Mouse (Mus musculus) MEL (cell line): ENCODE results near the gene Rab11fip4. TPM values are rescaled to one million over a fixed set of nuclear protein-coding genes. Genes with fewer than 3 reads are reported as not detected.

Source experiments
- DNase-seq: peaks from one replicate; pipeline ENCODE4 v3.0.0; 2011; ENCODE audit warnings: low read depth, low spot score
- H3K27ac ChIP-seq: 2 replicates; pipeline ENCODE4 v1.5.1; 2012; ENCODE audit warnings: low read depth, mild to moderate bottlenecking, control low read depth, low read length, moderate library complexity; ENCODE audit not compliant: control insufficient read depth
- H3K27me3 ChIP-seq, 2 experiments: fragments of 150-350 bp in 1 of 2; sonication (generic) in 1 of 2; 2 replicates each; pipeline ENCODE4 v1.6.1; 2012; ENCODE audit warnings: low read length in 2 of 2, mild to moderate bottlenecking in 2 of 2, improper control_type of control experiment in 1 of 2, moderate library complexity in 1 of 2; ENCODE audit not compliant: insufficient read depth in 2 of 2, control insufficient read depth in 1 of 2
- H3K36me3 ChIP-seq, 2 experiments: 2 replicates each; pipeline ENCODE4 v1.6.1; 2012 to 2014; ENCODE audit warnings: low read length in 2 of 2, improper control_type of control experiment in 1 of 2, inconsistent platforms in 1 of 2, mild to moderate bottlenecking in 1 of 2; ENCODE audit not compliant: insufficient read depth in 2 of 2, control insufficient read depth in 1 of 2
- H3K4me1 ChIP-seq, 2 experiments: fragments of 150-350 bp in 1 of 2; sonication (generic) in 1 of 2; 2 replicates each; pipeline ENCODE4 v1.6.1; 2012; ENCODE audit warnings: low read length in 2 of 2, improper control_type of control experiment in 1 of 2, mild to moderate bottlenecking in 1 of 2; ENCODE audit not compliant: insufficient read depth in 2 of 2, control insufficient read depth in 1 of 2
- H3K4me3 ChIP-seq, 2 experiments: fragments of 150-350 bp in 1 of 2; sonication (generic) in 1 of 2; 2 replicates each; pipeline ENCODE4 v1.5.1; 2012; ENCODE audit warnings: low read depth in 2 of 2, low read length in 2 of 2, mild to moderate bottlenecking in 2 of 2, moderate library complexity in 2 of 2, control low read depth in 1 of 2, improper control_type of control experiment in 1 of 2; ENCODE audit not compliant: control insufficient read depth in 1 of 2, insufficient read depth in 1 of 2
- H3K79me2 ChIP-seq: 2 replicates; pipeline ENCODE4 v1.6.1; 2012; ENCODE audit warnings: mild to moderate bottlenecking, low read length, moderate library complexity; ENCODE audit not compliant: control insufficient read depth, poor library complexity, insufficient read depth
- H3K9ac ChIP-seq: 2 replicates; pipeline ENCODE4 v1.6.1; 2012; ENCODE audit warnings: low read depth, mild to moderate bottlenecking, control low read depth, low read length, moderate library complexity; ENCODE audit not compliant: control insufficient read depth, poor library complexity, severe bottlenecking
- H3K9me3 ChIP-seq: fragments of 150-350 bp; sonication (generic); replicated peaks from 2 replicates; pipeline ENCODE4 v1.6.1; 2012; ENCODE audit warnings: mild to moderate bottlenecking, low read length, improper control_type of control experiment, moderate library complexity; ENCODE audit not compliant: insufficient read depth
- CHD1 ChIP-seq: IDR thresholded peaks from 2 replicates; pipeline ENCODE4 v1.6.1; 2012; ENCODE audit warnings: low read depth, mild to moderate bottlenecking, inconsistent platforms, low read length, improper control_type of control experiment
- CHD2 ChIP-seq: IDR thresholded peaks from 2 replicates; pipeline ENCODE4 v1.6.1; 2011; ENCODE audit warnings: low read length, improper control_type of control experiment
- CTCF ChIP-seq, 3 experiments: IDR thresholded peaks in 2 of 3; conservative IDR thresholded peaks in 1 of 3; 2 replicates each; pipeline ENCODE4 v1.5.1; 2011 to 2012; ENCODE audit warnings: low read length in 3 of 3, low read depth in 2 of 3, mild to moderate bottlenecking in 2 of 3, improper control_type of control experiment in 1 of 3, inconsistent platforms in 1 of 3, mixed read lengths in 1 of 3, moderate library complexity in 1 of 3; ENCODE audit not compliant: control insufficient read depth in 1 of 3, insufficient read depth in 1 of 3, poor library complexity in 1 of 3, severe bottlenecking in 1 of 3
- E2F4 ChIP-seq: IDR thresholded peaks from 2 replicates; pipeline ENCODE4 v1.6.1; 2011; ENCODE audit warnings: low read depth, low read length, improper control_type of control experiment, borderline replicate concordance
- ELF1 ChIP-seq: IDR thresholded peaks from 2 replicates; pipeline ENCODE4 v1.6.1; 2014; ENCODE audit warnings: low read depth, mild to moderate bottlenecking, inconsistent platforms, low read length, improper control_type of control experiment, moderate library complexity
- GABPA ChIP-seq: IDR thresholded peaks from 2 replicates; pipeline ENCODE4 v1.6.1; 2012; ENCODE audit warnings: low read depth, mild to moderate bottlenecking, inconsistent platforms, low read length, improper control_type of control experiment, moderate library complexity
- GATA1 ChIP-seq: IDR thresholded peaks from 2 replicates; pipeline ENCODE4 v1.6.1; 2011; ENCODE audit warnings: low read depth, low read length, improper control_type of control experiment
- JUND ChIP-seq: IDR thresholded peaks from 2 replicates; pipeline ENCODE4 v1.6.1; 2011; ENCODE audit warnings: low read depth, mild to moderate bottlenecking, improper control_type of control experiment, low read length
- MAX ChIP-seq: IDR thresholded peaks from 2 replicates; pipeline ENCODE4 v1.6.1; 2011; ENCODE audit warnings: low read length, improper control_type of control experiment
- MAZ ChIP-seq: IDR thresholded peaks from 2 replicates; pipeline ENCODE4 v1.6.1; 2012; ENCODE audit warnings: low read depth, mild to moderate bottlenecking, inconsistent platforms, low read length, improper control_type of control experiment
- MEF2A ChIP-seq: IDR thresholded peaks from 2 replicates; pipeline ENCODE4 v1.6.1; 2014; ENCODE audit warnings: low read depth, mild to moderate bottlenecking, inconsistent platforms, low read length, improper control_type of control experiment; ENCODE audit not compliant: poor library complexity, insufficient replicate concordance, severe bottlenecking; ENCODE audit errors: extremely low read depth
- MXI1 ChIP-seq: IDR thresholded peaks from 2 replicates; pipeline ENCODE4 v1.6.1; 2011; ENCODE audit warnings: mild to moderate bottlenecking, low read depth, low read length, improper control_type of control experiment
- MYC ChIP-seq: IDR thresholded peaks from 2 replicates; pipeline ENCODE4 v1.6.1; 2011; ENCODE audit warnings: low read depth, mild to moderate bottlenecking, low read length, improper control_type of control experiment, moderate library complexity
- NRF1 ChIP-seq: IDR thresholded peaks from 2 replicates; pipeline ENCODE4 v1.6.1; 2014; ENCODE audit warnings: low read depth, mild to moderate bottlenecking, inconsistent platforms, low read length, improper control_type of control experiment, moderate library complexity; ENCODE audit not compliant: poor library complexity, insufficient read depth, severe bottlenecking
- RAD21 ChIP-seq: IDR thresholded peaks from 2 replicates; pipeline ENCODE4 v1.6.1; 2011; ENCODE audit warnings: mild to moderate bottlenecking, low read depth, low read length, improper control_type of control experiment
- SIN3A ChIP-seq: IDR thresholded peaks from 2 replicates; pipeline ENCODE4 v1.6.1; 2012; ENCODE audit warnings: low read length, improper control_type of control experiment, inconsistent platforms
- SMC3 ChIP-seq: IDR thresholded peaks from 2 replicates; pipeline ENCODE4 v1.6.1; 2011; ENCODE audit warnings: low read depth, low read length, improper control_type of control experiment
- TAL1 ChIP-seq: IDR thresholded peaks from 2 replicates; pipeline ENCODE4 v1.6.1; 2012; ENCODE audit warnings: mild to moderate bottlenecking, inconsistent platforms, low read length, moderate library complexity, mixed read lengths
- ZC3H11A ChIP-seq: IDR thresholded peaks from 2 replicates; pipeline ENCODE4 v1.6.1; 2012; ENCODE audit warnings: low read depth, mild to moderate bottlenecking, inconsistent platforms, low read length, improper control_type of control experiment
- polyA plus RNA-seq, 2 experiments: library from polyadenylated mRNA; stranded (reverse) in 1 of 2; unstranded in 1 of 2; fragments of >175 nt in 1 of 2; fragments of >200 nt in 1 of 2; gene quantifications; 2 replicates each; pipeline versions ENCODE4 v1.2.1 to v1.2.4; 2012; ENCODE audit warnings: low replicate concordance in 2 of 2, low read depth in 1 of 2; ENCODE audit not compliant: insufficient read length in 2 of 2, insufficient read depth in 1 of 2, missing spikeins in 1 of 2
- total RNA-seq: library from RNA; depleted of rRNA; stranded (reverse); fragments of 300-350 nt; gene quantifications from 2 replicates; pipeline ENCODE4 v1.2.3, GENCODE M21; 2012

Rab11fip4 gene
- total and polyA plus RNA-seq, 3 experiments: under 0.01 to 0.03 TPM; not detected in 1

- Histone ChIP-seq H3K79me2 (no peaks in the 10 kb centered on the region), H3K4me3 (no peak overlapping the region), H3K9ac (no peak overlapping the region), H3K27ac (no peak overlapping the region), H3K4me1 (no peaks in the 10 kb centered on the region), H3K27me3 (peaks cover 0 to 2% of the 10 kb centered on the region in 2 experiments; a peak in 2 of 4 replicates)
- no peak for DNase-seq
- TF ChIP-seq NRF1: no peak
- no peak for TF ChIP-seq JUND
- no peak for TF ChIP-seq MXI1
- no peak for TF ChIP-seq MYC
- no peak for TF ChIP-seq GABPA
- no peak for TF ChIP-seq TAL1
- TF ChIP-seq, all 39 proteins: peak for 0
- Histone ChIP-seq H3K9me3 (no peaks in the 10 kb centered on the region), H3K36me3 (no peaks in the 10 kb centered on the region)
Measured at GRCm38 (mm10) chr11:79685109-79685508, 94.1 kb downstream of the Rab11fip4 start.

DNA sequence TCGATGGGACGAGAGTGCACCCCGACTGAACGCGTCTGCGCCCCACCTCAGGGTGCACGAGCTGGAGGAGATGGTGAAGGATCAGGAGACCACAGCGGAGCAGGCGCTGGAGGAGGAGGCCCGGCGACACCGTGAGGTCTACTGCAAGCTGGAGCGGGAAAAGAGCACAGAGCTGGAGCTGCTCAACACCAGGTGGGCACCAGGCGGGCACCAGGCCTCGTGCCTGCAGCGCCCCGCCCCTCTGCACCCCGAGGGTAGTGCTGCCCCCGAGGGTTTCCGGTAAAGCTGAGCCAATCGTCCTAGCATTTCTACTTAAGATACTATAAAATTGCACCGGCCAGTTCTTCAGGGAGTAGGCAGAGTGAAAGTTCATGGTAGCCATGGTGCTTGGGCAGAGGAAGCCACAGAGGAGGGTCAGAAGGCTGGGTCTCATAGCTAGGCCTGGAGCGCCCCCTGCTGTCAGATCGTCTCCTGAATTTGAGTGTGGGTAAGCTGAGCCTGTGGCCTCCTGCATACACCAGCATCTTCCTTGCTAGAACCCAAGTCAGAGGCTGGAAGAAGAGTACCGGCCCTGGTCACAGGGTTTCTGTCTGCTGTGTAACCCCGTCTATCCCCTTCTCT, 95.6 kb downstream of the Rab11fip4 start:
- no peaks in the 10 kb centered on the region for H3K79me2 ChIP-seq
- TF ChIP-seq MXI1: no peak
- no peak for TF ChIP-seq CHD1
- no peak for TF ChIP-seq E2F4
- peak; percentile 97 for TF ChIP-seq ZC3H11A
- no peak for TF ChIP-seq MAZ
- TF ChIP-seq CTCF (IDR thresholded peaks at IDR 0.05 in 2 of 3, conservative IDR thresholded peaks at IDR 0.05 in 1 of 3; ENCODE audit: control insufficient read depth in 1 of 3, insufficient read depth in 1 of 3, low read depth in 2 of 3, low read length in 3 of 3, poor library complexity in 1 of 3, severe bottlenecking in 1 of 3): peak; percentile 82 to 99 (median 99)
- TF ChIP-seq ELF1: no peak
- TF ChIP-seq MAX: no peak
- TF ChIP-seq JUND: no peak
- peak; percentile 98 for TF ChIP-seq SMC3
- TF ChIP-seq MEF2A: no peak
- 0 out of 2 replicates have a peak, but pooled peaks have one; percentile 23 for TF ChIP-seq SIN3A
- TF ChIP-seq GATA1: no peak
- TF ChIP-seq CHD2: no peak
- TF ChIP-seq RAD21: peak; percentile 100
- no peaks in the 10 kb centered on the region for H3K4me1 ChIP-seq
- H3K27ac ChIP-seq: no peak overlapping the region
- H3K36me3 ChIP-seq: no peaks in the 10 kb centered on the region
- H3K4me3 ChIP-seq: no peak overlapping the region
- H3K9ac ChIP-seq: no peak overlapping the region
- H3K27me3 ChIP-seq: no peaks in the 10 kb centered on the region
- no peaks in the 10 kb centered on the region for H3K9me3 ChIP-seq
- peak; percentile 88 for DNase-seq
